Mouse (Mus musculus) liver, embryonic 14.5 days (tissue): ENCODE measurements around the gene Trpm6.
A peak's percentile ranks its signal among the peaks of the same experiment; 100 is the strongest.

ENCODE experiments used
- CTCF ChIP-seq: IDR thresholded peaks from 2 replicates; pipeline ENCODE4 v1.5.1; 2016; ENCODE audit warnings: antibody characterized with exemption, low read depth, control low read depth
- EP300 ChIP-seq: IDR thresholded peaks from 2 replicates; pipeline ENCODE4 v1.6.1; 2016; ENCODE audit warnings: antibody characterized with exemption, low read depth

DNA sequence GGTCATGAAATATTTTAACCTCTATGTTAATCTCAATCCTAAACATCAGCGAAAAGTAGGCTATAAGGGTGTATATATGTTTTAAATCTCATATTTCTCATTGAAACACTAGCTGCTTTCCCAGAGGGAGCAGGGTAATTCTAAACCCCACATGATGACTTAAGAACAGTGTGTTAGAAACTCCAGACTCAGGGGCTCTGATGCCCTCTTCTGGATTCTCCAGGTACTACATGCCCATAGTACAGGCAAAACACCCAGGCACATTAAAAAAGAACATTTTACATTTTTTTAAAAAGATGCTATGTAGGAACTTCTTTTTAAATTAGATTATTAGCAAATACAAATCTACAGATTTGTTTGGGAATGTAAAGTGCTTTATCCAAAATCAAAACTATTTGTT is 33.4 kb upstream of the Trpm6 start:
- peak; percentile 79 for TF ChIP-seq CTCF
- no peak for TF ChIP-seq EP300
